Mouse (Mus musculus) liver, adult 2 months (tissue): ENCODE measurements around the gene Rufy3. TPM values are rescaled to one million over a fixed set of nuclear protein-coding genes. Genes with fewer than 3 reads are reported as not detected.
"Not testable (repeated sequence)": the region's sequence is repeated elsewhere in the genome, so short reads cannot be mapped to it uniquely, and the experiment has no call there.

ENCODE experiments used
- DNase-seq: peaks from one replicate; pipeline ENCODE4 v3.0.0-alpha.2; 2011; ENCODE audit warnings: low read depth, low spot score; ENCODE audit errors: extremely low read depth
- H3K27ac ChIP-seq: fragments of 200-500 bp; replicated peaks from 2 replicates; pipeline ENCODE4 v1.5.1; 2012; ENCODE audit warnings: low read depth, mild to moderate bottlenecking, control low read depth, inconsistent platforms, low read length; ENCODE audit not compliant: insufficient read depth
- H3K27me3 ChIP-seq: fragments of 200-500 bp; 2 replicates; pipeline ENCODE4 v1.6.1; 2012; ENCODE audit warnings: mild to moderate bottlenecking, moderate library complexity, low read length, inconsistent platforms; ENCODE audit not compliant: control insufficient read depth, insufficient read depth
- H3K36me3 ChIP-seq: fragments of 200-500 bp; 2 replicates; pipeline ENCODE4 v1.6.1; 2012; ENCODE audit warnings: low read length, inconsistent platforms; ENCODE audit not compliant: control insufficient read depth, insufficient read depth
- H3K4me1 ChIP-seq: fragments of 200-500 bp; 2 replicates; pipeline ENCODE4 v1.6.1; 2011; ENCODE audit warnings: low read length; ENCODE audit not compliant: control insufficient read depth, insufficient read depth
- H3K4me3 ChIP-seq: fragments of 200-500 bp; 2 replicates; pipeline ENCODE4 v1.5.1; 2011; ENCODE audit warnings: low read depth, mild to moderate bottlenecking, control low read depth, low read length, moderate library complexity; ENCODE audit not compliant: insufficient read depth
- H3K79me2 ChIP-seq: fragments of 200-500 bp; 2 replicates; pipeline ENCODE4 v1.6.1; 2012; ENCODE audit warnings: inconsistent platforms, mild to moderate bottlenecking, low read length, moderate library complexity; ENCODE audit not compliant: control insufficient read depth, insufficient read depth
- H3K9ac ChIP-seq: fragments of 200-500 bp; 2 replicates; pipeline ENCODE4 v1.6.1; 2012; ENCODE audit warnings: low read depth, mild to moderate bottlenecking, control low read depth, inconsistent platforms, low read length
- CTCF ChIP-seq: fragments of 200-500 bp; IDR thresholded peaks from 2 replicates; pipeline ENCODE4 v1.5.1; 2011; ENCODE audit warnings: low read depth, low read length, control low read depth
- POLR2A ChIP-seq: fragments of 200-500 bp; IDR thresholded peaks from 2 replicates; pipeline ENCODE4 v1.6.1; 2011; ENCODE audit warnings: low read length, control low read depth; ENCODE audit not compliant: insufficient read depth; ENCODE audit errors: extremely low read depth
- WGBS: fragments of 180-500 bp; shearing (Covaris S2); methylation state at CpG from one replicate; pipeline ENCODE4 v1.1.7; 2018; 5-methylcytosine and 5-hydroxymethylcytosine counted together
- polyA plus RNA-seq: library from polyadenylated mRNA; depleted of rRNA; stranded (reverse); fragments of >200 nt; gene quantifications from 2 replicates; pipeline ENCODE4 v1.2.3, GENCODE M21; 2012
- total RNA-seq: library from RNA; depleted of rRNA; stranded (reverse); fragments of >200 nt; gene quantifications from 2 replicates; pipeline ENCODE4 v1.2.3, GENCODE M21; 2014

Gene Rufy3
- total and polyA plus RNA-seq, 2 experiments = 9.7 to 31.6 TPM

GRCm38 (mm10) chr5:88542651-88543282 lies 22.1 kb upstream of the Rufy3 start:
- H3K4me3 ChIP-seq = no peak overlapping the region
- 55% methylated on average over 5 of the region's 5 CpGs for WGBS

GRCm38 (mm10) chr5:88544411-88544810 lies 20.4 kb upstream of the Rufy3 start:
- H3K27me3 ChIP-seq, H3K4me3 ChIP-seq, H3K4me1 ChIP-seq, H3K36me3 ChIP-seq, DNase-seq, H3K9ac ChIP-seq, H3K27ac ChIP-seq, H3K79me2 ChIP-seq: not testable (repeated sequence)
- WGBS = 98% methylated on average over 1 of the region's 1 CpGs

More at GRCm38 (mm10) chr5:88542651-88543282, 22.1 kb upstream of the Rufy3 start:
- no peak for TF ChIP-seq POLR2A
- 0 out of 2 replicates have a peak, but pooled peaks have one; percentile 11 for TF ChIP-seq CTCF
- H3K27me3 ChIP-seq = no peaks in the 10 kb centered on the region
- H3K36me3 ChIP-seq = no peaks in the 10 kb centered on the region
- no peaks in the 10 kb centered on the region for H3K79me2 ChIP-seq
- H3K4me1 ChIP-seq = no peaks in the 10 kb centered on the region
- no peak overlapping the region for H3K27ac ChIP-seq
- peak; percentile 55 for DNase-seq
- H3K9ac ChIP-seq = no peak overlapping the region

GRCm38 (mm10) chr5:88545536-88545935 lies 19.3 kb upstream of the Rufy3 start:
- TF ChIP-seq POLR2A (no peak), CTCF (no peak)
- Histone ChIP-seq H3K79me2 (no peaks in the 10 kb centered on the region), H3K27ac (no peak overlapping the region), H3K27me3 (no peaks in the 10 kb centered on the region), H3K36me3 (no peaks in the 10 kb centered on the region), H3K9ac (no peak overlapping the region), H3K4me3 (no peak overlapping the region), H3K4me1 (no peaks in the 10 kb centered on the region)
- WGBS = 90% methylated on average over 7 of the region's 7 CpGs
- no peak for DNase-seq

- peak overlapping the region; percentile 96 for H3K27ac ChIP-seq
- H3K4me3 ChIP-seq = peak overlapping the region; percentile 67
- peak overlapping the region; percentile 76 for H3K9ac ChIP-seq
- peak; percentile 14 for DNase-seq
- peaks cover 14% of the 10 kb centered on the region for H3K4me1 ChIP-seq
- 6% methylated on average over 29 of the region's 29 CpGs for WGBS
- TF ChIP-seq POLR2A (no peak), CTCF (no peak)
- H3K79me2 ChIP-seq = peaks cover 10% of the 10 kb centered on the region; the same call in 1 of the 2 replicates
- H3K36me3 ChIP-seq = no peaks in the 10 kb centered on the region
- H3K27me3 ChIP-seq = no peaks in the 10 kb centered on the region
These were observed 11.4 kb upstream of the Rufy3 start for GRCm38 (mm10) chr5:88553271-88554085.

- peak; percentile 88 for TF ChIP-seq CTCF
- TF ChIP-seq POLR2A = peak; percentile 65; the same call in 1 of the 2 replicates
- Histone ChIP-seq H3K27ac (peak within 1 kb of the TSS; percentile 96), H3K9ac (peak within 1 kb of the TSS; percentile 97), H3K27me3 (no peaks in the 10 kb centered on the region), H3K4me3 (peak within 1 kb of the TSS; percentile 76), H3K79me2 (peaks cover 10% of the 10 kb centered on the region; the same call in 1 of the 2 replicates), H3K4me1 (peaks cover 19% of the 10 kb centered on the region), H3K36me3 (no peaks in the 10 kb centered on the region)
- DNase-seq = peak; percentile 95
- 1% methylated on average over 75 of the region's 76 CpGs for WGBS
These were observed 10.6 kb upstream of the Rufy3 start, which contains the start of gene Utp3 for GRCm38 (mm10) chr5:88554086-88554886. Utp3 (plus strand) TSS chr5:88554462.
